Mouse (Mus musculus): Measurements from ENCODE around the gene Tchp.

Gene Tchp

DNA sequence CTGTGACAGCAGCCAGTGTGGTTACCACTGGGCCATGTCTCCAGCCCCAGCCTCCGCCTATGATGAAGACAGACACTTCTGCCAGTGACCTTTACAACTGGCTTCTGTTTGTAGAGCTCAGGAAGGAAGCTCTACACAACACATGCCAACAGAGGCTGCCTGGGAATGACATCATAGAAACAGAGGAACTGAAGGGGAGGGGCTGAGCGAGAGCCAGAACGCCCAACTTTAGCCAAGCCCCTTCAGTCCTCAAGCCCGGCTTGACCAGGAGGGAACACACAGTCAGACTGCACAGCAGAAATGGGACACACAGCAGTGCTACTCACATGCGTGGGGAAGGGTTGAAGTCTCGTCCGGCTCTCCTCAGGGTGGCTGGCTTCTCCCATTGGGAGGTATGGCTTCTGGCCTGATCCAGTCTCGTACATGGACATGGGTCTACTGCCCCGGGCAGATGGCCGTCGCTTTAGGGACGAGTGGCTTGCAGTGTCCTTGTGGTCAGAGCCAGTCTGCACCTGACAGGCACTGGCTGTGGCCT, 31.2 kb downstream of the Tchp start:
- no peak for DNase-seq (ENCODE audit: low spot score in 2 of 2)

DNA sequence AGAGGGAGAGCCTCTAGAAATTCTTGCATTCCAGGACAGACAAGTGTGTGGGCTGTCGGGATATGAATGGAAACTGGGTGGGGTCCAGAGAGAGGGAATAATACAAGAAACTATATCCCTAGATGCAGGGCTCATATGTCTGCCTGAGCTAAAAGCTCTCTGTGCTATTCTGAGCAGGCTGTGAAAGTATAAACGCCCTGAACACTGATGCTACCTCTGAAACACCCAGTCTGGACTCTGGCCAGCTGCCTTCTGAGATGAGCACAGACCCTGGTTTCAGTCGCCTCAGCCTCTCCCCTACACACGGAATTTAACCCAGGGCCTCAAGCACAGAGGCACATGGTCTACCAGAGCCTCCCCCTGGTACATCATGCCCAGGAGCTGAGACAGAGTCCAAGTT, 33.0 kb downstream of the Tchp start:
- DNase-seq (ENCODE audit: low spot score in 2 of 2): no peak

GRCm38 (mm10) chr5:114742572-114742971, 35.0 kb downstream of the Tchp start:
- no peak for DNase-seq (ENCODE audit: low spot score in 2 of 2)

DNA sequence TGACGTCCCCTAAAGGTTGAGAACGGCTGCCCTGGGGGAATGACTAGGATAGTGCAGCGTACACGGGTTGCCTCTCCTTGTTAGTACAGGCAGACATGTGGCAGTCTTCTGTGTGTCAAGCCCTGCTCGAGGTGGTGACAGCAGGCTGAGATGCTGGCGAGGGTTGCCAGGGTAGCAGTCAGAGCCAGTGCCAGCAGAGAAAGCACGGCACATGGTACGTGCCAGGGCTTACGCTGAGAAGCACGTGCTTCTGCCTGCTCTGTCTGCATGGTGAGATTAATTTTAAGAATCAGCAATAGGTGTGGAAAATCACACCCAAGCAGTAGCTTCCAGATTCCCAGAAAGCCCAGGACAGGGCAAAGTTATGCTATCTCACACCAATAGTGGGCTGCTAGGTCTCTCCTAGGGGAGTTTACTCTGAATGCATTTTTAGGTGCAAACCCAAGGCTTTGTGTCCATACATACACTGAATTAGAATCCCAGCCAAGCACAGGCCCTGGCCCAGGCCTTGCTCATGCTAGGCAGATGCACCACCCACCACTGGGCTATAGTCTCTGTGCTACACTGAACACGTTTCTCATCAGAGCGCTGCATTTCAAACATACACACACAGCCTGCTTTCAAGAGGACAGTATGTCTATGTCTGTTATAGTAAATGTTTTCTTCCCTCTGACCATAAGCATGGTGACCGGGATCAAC, 35.6 kb downstream of the Tchp start:
- DNase-seq (ENCODE audit: low spot score in 2 of 2): no peak

DNA sequence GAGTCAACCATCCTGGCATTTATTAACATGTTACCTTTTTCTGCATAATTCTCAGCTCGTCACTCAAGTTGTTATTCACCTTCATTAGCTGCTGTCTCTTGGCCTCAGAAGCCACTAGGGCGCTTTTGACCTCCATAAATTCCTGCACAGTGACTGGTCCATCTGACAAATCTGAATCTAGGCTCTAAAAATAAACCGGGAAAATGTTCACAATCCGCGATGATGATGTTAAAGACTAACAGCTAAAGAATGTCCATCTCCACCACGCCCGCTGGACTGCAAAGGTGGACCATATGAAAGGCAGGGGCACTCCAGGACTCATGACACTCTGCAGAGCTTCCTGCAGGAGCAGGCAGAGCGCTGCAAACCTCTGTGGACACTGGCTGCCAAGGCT, 36.1 kb downstream of the Tchp start:
- no peak for DNase-seq (ENCODE audit: low spot score in 2 of 2)

GRCm38 (mm10) chr5:114745581-114745980, 38.0 kb downstream of the Tchp start:
- DNase-seq (ENCODE audit: low spot score in 2 of 2): no peak

DNA sequence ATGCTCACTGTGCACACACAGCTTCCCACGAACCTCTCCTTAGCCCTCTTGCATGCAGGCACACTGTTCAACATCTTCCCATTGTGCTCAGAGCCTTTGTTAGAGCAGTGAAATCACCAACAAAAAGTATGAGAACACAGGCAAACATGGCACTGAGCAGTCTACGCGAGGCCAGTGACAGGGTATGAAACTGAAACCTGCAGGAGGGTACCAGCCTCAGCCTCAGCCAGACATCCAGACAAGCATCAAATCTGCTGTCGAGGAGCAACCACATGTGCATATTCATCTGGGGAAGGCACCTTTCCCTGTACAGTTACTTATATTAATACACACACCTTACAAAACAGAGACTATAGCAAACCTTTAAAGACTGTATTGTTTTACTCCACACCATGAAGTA, 39.3 kb downstream of the Tchp start:
- DNase-seq (ENCODE audit: low spot score in 2 of 2): no peak

DNA sequence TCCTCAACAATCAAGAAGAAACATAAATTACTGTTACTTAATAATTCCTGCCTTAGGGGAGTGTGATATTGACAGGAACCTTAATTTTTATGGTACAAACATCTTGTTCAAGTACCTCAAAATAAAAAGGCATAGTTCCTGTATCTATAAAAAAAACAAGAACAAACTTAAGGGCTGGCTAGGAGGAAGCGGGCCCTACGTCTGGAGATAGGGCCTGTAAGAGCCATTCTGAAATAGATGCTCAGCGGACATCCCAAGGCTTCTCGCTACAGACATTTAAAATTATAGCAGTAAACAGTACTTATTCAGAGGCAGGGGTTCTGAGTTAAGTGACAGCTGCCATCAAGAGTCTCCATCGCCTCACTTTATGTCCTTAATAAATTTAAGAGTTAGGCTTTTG, 40.0 kb downstream of the Tchp start:
- DNase-seq (ENCODE audit: low spot score in 2 of 2): no peak

GRCm38 (mm10) chr5:114750325-114750724, 42.8 kb downstream of the Tchp start:
- DNase-seq (ENCODE audit: low spot score in 2 of 2): no peak

- no peak for DNase-seq (ENCODE audit: low spot score in 2 of 2)
Observed at GRCm38 (mm10) chr5:114752397-114752796, 44.8 kb downstream of the Tchp start.

GRCm38 (mm10) chr5:114753384-114753783, 45.8 kb downstream of the Tchp start:
- DNase-seq (ENCODE audit: low spot score in 2 of 2): no peak

- DNase-seq (ENCODE audit: low spot score in 2 of 2): no peak
Observed at GRCm38 (mm10) chr5:114759536-114760090, 52.1 kb downstream of the Tchp start.

- no peak for DNase-seq (ENCODE audit: low spot score in 2 of 2)
Observed at GRCm38 (mm10) chr5:114761980-114762379, 54.4 kb downstream of the Tchp start.

GRCm38 (mm10) chr5:114764812-114765735, 57.5 kb downstream of the Tchp start:
- DNase-seq (ENCODE audit: low spot score in 2 of 2): no peak

DNA sequence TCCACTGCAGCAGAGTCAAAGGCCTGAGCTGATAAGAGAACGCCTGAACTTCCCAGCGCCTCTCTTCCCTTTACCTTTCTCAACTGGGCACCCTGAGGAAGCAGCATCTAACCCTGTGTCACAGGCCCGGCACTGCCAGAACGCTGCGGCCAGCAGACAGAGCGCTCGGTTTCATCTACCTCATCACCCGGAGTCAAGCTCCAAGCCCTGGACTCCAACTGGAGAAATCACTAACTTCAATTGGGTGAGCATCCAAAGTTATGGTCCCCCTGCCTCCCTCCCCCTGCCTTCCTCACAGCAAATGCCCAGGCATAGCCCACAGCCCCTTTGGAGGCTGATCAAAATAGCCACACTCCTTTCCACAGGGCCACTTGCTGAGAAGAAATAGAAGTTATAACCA, 59.1 kb downstream of the Tchp start:
- DNase-seq (ENCODE audit: low spot score in 2 of 2): no peak

- DNase-seq (ENCODE audit: low spot score in 2 of 2): no peak
Observed at GRCm38 (mm10) chr5:114767185-114767584, 59.6 kb downstream of the Tchp start.

DNA sequence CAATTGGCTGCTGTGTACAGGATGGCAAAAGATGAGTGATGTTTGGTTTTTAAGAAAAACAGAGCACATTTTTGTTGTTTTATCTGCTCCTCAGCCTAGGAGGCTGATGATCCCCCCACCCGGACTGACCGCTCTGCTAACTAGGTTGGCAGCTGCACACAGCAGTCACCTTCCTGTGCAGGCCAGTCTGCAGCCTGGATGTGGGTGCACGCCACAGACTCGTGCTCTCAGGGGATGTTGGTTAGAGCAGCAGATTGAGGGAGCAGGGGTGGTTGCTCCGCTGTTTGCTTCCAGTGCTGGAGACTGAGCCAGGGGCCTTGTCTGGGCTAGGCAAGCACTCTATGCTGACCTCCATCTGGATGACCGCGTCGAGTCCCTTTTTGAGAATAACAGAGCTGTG, 62.2 kb downstream of the Tchp start:
- DNase-seq (ENCODE audit: low spot score in 2 of 2): no peak

DNA sequence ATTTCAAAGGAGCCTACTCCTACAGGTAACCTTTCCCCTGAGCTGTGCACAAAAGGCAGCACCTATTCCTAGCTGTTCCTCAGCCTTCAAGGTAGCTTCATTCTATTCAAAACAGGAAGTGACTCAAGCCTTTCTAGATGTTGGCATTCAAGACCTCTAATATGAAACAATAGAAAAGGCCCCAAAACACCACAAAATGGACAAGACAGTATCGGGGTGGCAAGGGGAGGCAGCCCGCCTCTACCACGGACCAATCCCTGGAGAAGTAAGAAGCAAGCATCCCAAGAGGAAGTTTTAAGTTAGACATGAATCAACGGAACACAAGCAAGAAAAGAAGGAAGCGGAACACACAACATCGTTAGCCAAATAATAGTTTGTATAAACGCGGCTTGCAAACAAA, 64.2 kb downstream of the Tchp start:
- no peak for DNase-seq (ENCODE audit: low spot score in 2 of 2)

Data from frontal cortex, postnatal 14 days (tissue).